Comparison of ENCODE assay signal across 13 mouse cellular contexts in genomic region chrX:157292411-157292810, GRCm38 (mm10).
"Had no signal": no experiment of that assay in that cellular context is flagged by ENCODE, and none has a peak within 500 bp of the region (broad histone marks: within the 10 kb centered on the region; RNA-seq: fewer than 3 reads in every experiment).

No protein-coding gene starts in this region.

- H3K9ac ChIP-seq: intestine, embryonic 15.5 days; kidney, embryonic 15.5 days; limb, embryonic 15.5 days; liver, embryonic 12.5 days; midbrain, embryonic 13.5 days; neural tube, embryonic 15.5 days had no signal

- H3K27me3 ChIP-seq: intestine, embryonic 15.5 days; kidney, embryonic 15.5 days; limb, embryonic 15.5 days; liver, embryonic 12.5 days; midbrain, embryonic 13.5 days; neural tube, embryonic 15.5 days had no signal

- ATAC-seq: intestine, embryonic 15.5 days; liver, embryonic 12.5 days; midbrain, embryonic 13.5 days had no signal

- H3K4me2 ChIP-seq: intestine, embryonic 15.5 days; kidney, embryonic 15.5 days; limb, embryonic 15.5 days; liver, embryonic 12.5 days; midbrain, embryonic 13.5 days; neural tube, embryonic 15.5 days had no signal

- H3K4me1 ChIP-seq: intestine, embryonic 15.5 days; kidney, embryonic 15.5 days; limb, embryonic 15.5 days; liver, embryonic 12.5 days; midbrain, embryonic 13.5 days; neural tube, embryonic 15.5 days had no signal

- H3K4me3 ChIP-seq: intestine, embryonic 15.5 days; kidney, embryonic 15.5 days; left cerebral cortex, adult 2 months; limb, embryonic 15.5 days; liver, embryonic 12.5 days; midbrain, embryonic 13.5 days; neural tube, embryonic 15.5 days had no signal

- H3K9me3 ChIP-seq: intestine, embryonic 15.5 days; kidney, embryonic 15.5 days; limb, embryonic 15.5 days; liver, embryonic 12.5 days; midbrain, embryonic 13.5 days; neural tube, embryonic 15.5 days had no signal

- H3K27ac ChIP-seq: intestine, embryonic 15.5 days; kidney, embryonic 15.5 days; left cerebral cortex, adult 2 months; limb, embryonic 15.5 days; liver, embryonic 12.5 days; midbrain, embryonic 13.5 days; neural tube, embryonic 15.5 days had no signal

- H3K36me3 ChIP-seq: intestine, embryonic 15.5 days; kidney, embryonic 15.5 days; limb, embryonic 15.5 days; liver, embryonic 12.5 days; midbrain, embryonic 13.5 days; neural tube, embryonic 15.5 days had no signal

- DNase-seq: kidney, adult 18-20 months; kidney, postnatal 14 days; right cerebral cortex, adult 18-20 months; right cerebral cortex, postnatal 25 days; thymus, adult 18-20 months; thymus, postnatal 14 days had no signal
